Mouse (Mus musculus) WW6 (cell line): Measurements from ENCODE around the gene Vstm2a.

Experiments
- DNase-seq: peaks from one replicate; pipeline ENCODE4 v3.0.0-alpha.2; 2013; ENCODE audit warnings: low read depth, low spot score

Vstm2a gene

GRCm38 (mm10) chr11:16439548-16440251 is 182.2 kb downstream of the Vstm2a start:
- no peak for DNase-seq
